Mouse (Mus musculus): ENCODE measurements around the gene Rgs3. TPM values are rescaled to one million over a fixed set of nuclear protein-coding genes. Genes with fewer than 3 reads are reported as not detected.
A peak's percentile ranks its signal among the peaks of the same experiment; 100 is the strongest.

Rgs3 gene
- polyA plus RNA-seq, 1 experiment from 2014 or later, result 31.3 TPM

DNA sequence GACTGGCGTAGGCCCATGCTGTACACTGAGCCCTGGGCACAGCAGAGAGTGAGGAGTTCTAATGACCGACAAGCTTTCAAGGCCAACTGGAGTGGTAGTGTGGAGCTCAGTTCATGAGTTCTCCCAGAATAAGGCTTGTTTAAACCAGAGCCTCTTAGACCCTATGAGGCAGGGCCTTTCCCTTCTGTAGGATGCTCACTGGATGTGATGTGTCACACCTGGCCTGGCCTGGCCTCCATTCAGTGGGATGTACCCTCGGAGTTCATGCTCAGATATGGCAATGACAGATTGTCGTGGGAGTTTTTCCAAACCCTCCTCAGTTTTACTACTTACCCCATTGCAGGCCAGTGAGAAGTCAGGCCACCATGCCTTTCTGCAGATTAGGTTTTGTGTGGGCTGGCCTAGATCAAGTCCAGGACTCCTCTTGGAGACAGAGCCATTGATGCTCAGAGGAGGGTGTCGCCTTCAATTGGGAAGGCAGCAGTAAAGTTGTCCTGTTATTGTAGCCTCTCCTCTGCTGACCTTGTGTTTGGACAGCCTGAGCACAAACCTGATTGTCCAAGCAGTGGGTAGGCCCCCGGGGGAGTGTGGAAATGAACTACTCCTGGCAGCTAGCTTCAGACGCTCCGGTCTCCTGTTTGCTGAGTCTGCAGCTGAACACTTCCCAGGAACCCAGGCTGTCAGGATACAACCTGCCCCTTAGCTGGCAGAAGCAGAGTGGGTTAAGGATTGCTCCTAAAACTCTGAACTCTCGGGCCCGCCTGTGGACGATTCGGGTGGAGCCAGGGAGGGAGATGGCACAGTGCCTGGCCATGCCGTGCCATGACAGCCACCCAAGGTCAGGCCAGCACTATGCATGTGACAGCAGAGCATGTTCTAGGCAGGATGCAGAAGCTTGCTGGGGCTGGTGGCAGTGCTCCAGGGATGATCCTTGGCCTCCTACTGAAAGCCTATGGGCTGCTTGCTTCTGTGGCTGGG, 109.7 kb downstream of the Rgs3 start:
- H3K4me2 ChIP-seq (replicated peaks; ENCODE audit: low read depth, low read length), result no peak overlapping the region
- H3K4me3 ChIP-seq (ENCODE audit: low read depth, low read length), result no peak overlapping the region
- H3K27me3 ChIP-seq (ENCODE audit: control insufficient read depth, insufficient read depth, low read length), result no peaks in the 10 kb centered on the region
- no peak overlapping the region for H3K9ac ChIP-seq (ENCODE audit: low read depth, low read length)
- peaks cover 2% of the 10 kb centered on the region; the same call in 1 of the 2 replicates for H3K4me1 ChIP-seq (replicated peaks; ENCODE audit: control insufficient read depth, insufficient read depth, low read length)
- 82% methylated on average over 13 of the region's 13 CpGs for WGBS
- DNase-seq (ENCODE audit: low spot score), result no peak
- ATAC-seq (ENCODE audit: low FRiP score), result no peak
- no peak overlapping the region for H3K27ac ChIP-seq (ENCODE audit: low read depth, low read length)
- no peaks in the 10 kb centered on the region for H3K9me3 ChIP-seq (ENCODE audit: control insufficient read depth, low read length)
- no peaks in the 10 kb centered on the region for H3K36me3 ChIP-seq (ENCODE audit: control insufficient read depth, insufficient read depth, low read length)

DNA sequence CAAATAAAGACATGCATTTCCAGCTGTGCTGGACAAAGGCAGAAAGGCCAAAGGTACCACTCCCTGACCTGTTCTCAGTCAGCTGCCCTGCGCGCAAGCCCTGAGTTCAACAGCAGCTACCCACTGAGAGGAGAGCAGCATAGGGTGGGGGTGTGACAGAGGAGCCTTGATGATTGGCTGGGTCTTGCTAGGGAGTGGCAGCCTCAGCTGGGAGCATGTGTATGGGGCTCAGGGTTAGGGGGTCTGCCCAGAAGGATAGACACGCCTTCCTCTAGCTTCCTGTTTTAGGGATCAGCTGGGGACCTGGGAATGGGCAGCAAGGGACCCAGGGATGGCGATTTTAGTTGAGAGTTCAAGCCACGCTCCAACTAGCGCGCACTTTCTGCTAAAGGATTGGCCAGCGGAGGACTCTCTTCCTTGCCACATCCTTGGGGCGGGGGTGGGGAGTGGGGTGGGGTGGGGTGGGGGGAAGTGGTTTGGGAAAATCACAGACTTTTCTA, 113.9 kb downstream of the Rgs3 start:
- ATAC-seq (ENCODE audit: low FRiP score) (peak; percentile 78), DNase-seq (ENCODE audit: low spot score) (peak; percentile 58)
- H3K4me3 ChIP-seq (ENCODE audit: low read depth, low read length), result peak overlapping the region; percentile 57
- H3K27ac ChIP-seq (ENCODE audit: low read depth, low read length), result peak overlapping the region; percentile 30; the same call in 1 of the 2 replicates
- no peaks in the 10 kb centered on the region for H3K36me3 ChIP-seq (ENCODE audit: control insufficient read depth, insufficient read depth, low read length)
- H3K4me1 ChIP-seq (replicated peaks; ENCODE audit: control insufficient read depth, insufficient read depth, low read length), result peaks cover 13% of the 10 kb centered on the region
- no peaks in the 10 kb centered on the region for H3K9me3 ChIP-seq (ENCODE audit: control insufficient read depth, low read length)
- WGBS, result 3% methylated on average over 9 of the region's 9 CpGs
- H3K4me2 ChIP-seq (replicated peaks; ENCODE audit: low read depth, low read length), result peak overlapping the region; percentile 64
- H3K9ac ChIP-seq (ENCODE audit: low read depth, low read length), result peak overlapping the region; percentile 77; the same call in 1 of the 2 replicates
- no peaks in the 10 kb centered on the region for H3K27me3 ChIP-seq (ENCODE audit: control insufficient read depth, insufficient read depth, low read length)

DNA sequence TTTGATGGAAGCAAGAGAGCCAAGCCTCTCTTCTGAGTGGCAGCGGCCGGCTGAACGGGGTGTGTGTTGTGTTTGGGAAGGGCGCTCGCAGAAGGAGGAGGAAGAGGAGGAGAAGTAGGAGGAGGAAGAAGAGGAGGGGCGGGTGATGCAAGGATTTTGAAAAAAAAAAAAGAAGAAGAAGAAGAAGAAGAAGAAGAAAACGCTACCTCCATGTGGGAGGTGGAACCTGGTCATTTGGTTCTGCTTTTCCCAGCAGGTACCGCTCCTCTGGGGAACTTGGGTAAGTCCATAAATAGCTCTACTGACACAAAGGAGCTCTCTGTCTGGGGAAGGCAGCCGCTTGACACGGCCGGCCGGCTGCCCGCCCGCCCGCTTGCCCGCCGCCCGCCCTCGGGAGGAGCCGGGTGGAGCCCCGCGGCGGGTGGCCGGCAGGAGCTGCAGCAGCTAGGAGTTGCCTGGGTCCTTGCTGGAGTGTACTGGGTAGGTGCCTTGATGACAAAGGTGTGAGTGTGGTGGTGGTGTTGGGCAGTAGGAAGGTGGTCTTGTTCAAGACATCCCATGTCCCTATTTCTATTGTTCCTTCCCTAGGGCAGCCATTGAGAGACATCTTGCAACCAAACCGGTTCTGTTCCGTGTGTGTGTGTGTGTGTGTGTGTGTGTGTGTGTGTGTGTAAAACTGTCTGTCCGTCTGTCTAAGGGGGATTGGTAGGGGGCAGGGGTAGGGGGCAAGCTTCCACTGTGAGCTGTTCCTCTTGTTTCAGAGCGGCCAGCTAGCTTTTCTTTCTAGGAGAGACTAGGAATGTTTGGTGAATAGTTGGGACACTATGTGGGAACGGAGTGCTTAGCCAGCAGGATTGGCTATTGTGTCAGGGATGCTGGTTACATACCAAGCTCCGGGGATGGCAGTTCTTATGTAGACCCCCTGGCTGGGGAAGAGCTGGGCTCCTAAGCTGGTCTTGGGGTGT, 114.7 kb downstream of the Rgs3 start:
- Histone ChIP-seq H3K9me3 (ENCODE audit: control insufficient read depth, low read length) (no peaks in the 10 kb centered on the region), H3K9ac (ENCODE audit: low read depth, low read length) (peak overlapping the region; percentile 77), H3K4me1 (replicated peaks; ENCODE audit: control insufficient read depth, insufficient read depth, low read length) (peaks cover 13% of the 10 kb centered on the region), H3K36me3 (ENCODE audit: control insufficient read depth, insufficient read depth, low read length) (no peaks in the 10 kb centered on the region), H3K27ac (ENCODE audit: low read depth, low read length) (peak overlapping the region; percentile 51), H3K27me3 (ENCODE audit: control insufficient read depth, insufficient read depth, low read length) (no peaks in the 10 kb centered on the region), H3K4me2 (replicated peaks; ENCODE audit: low read depth, low read length) (peak overlapping the region; percentile 64), H3K4me3 (ENCODE audit: low read depth, low read length) (peak overlapping the region; percentile 57)
- DNase-seq (ENCODE audit: low spot score), result peak; percentile 70
- 2% methylated on average over 29 of the region's 30 CpGs for WGBS
- peak; percentile 59 for ATAC-seq (ENCODE audit: low FRiP score)

DNA sequence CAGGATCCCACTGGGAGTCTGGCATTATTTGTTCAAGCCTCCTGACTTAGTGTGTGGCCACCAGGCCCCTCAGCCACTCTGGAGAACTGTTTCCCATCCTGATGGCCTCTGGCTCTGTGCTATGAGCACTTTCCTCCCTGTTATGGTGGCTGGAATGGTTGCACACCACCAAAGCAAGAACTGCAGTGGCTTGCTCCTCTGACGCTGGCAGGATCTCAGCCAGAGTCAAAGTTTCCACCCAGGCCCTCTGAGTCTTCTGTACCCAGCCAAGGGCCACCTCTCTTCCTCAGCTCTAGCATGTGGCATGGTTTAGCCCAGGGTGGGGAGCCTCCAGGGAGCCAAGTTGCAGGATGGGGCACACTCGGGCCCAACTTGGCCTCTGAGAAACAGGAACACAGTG, 115.7 kb downstream of the Rgs3 start:
- Histone ChIP-seq H3K36me3 (ENCODE audit: control insufficient read depth, insufficient read depth, low read length) (no peaks in the 10 kb centered on the region), H3K4me1 (replicated peaks; ENCODE audit: control insufficient read depth, insufficient read depth, low read length) (peaks cover 13% of the 10 kb centered on the region), H3K9me3 (ENCODE audit: control insufficient read depth, low read length) (no peaks in the 10 kb centered on the region), H3K9ac (ENCODE audit: low read depth, low read length) (peak overlapping the region; percentile 77), H3K4me2 (replicated peaks; ENCODE audit: low read depth, low read length) (peak overlapping the region; percentile 64), H3K27me3 (ENCODE audit: control insufficient read depth, insufficient read depth, low read length) (no peaks in the 10 kb centered on the region), H3K4me3 (ENCODE audit: low read depth, low read length) (peak overlapping the region; percentile 57), H3K27ac (ENCODE audit: low read depth, low read length) (no peak overlapping the region)
- no peak for ATAC-seq (ENCODE audit: low FRiP score)
- DNase-seq (ENCODE audit: low spot score), result peak; percentile 23
- 80% methylated on average over 2 of the region's 2 CpGs for WGBS

DNA sequence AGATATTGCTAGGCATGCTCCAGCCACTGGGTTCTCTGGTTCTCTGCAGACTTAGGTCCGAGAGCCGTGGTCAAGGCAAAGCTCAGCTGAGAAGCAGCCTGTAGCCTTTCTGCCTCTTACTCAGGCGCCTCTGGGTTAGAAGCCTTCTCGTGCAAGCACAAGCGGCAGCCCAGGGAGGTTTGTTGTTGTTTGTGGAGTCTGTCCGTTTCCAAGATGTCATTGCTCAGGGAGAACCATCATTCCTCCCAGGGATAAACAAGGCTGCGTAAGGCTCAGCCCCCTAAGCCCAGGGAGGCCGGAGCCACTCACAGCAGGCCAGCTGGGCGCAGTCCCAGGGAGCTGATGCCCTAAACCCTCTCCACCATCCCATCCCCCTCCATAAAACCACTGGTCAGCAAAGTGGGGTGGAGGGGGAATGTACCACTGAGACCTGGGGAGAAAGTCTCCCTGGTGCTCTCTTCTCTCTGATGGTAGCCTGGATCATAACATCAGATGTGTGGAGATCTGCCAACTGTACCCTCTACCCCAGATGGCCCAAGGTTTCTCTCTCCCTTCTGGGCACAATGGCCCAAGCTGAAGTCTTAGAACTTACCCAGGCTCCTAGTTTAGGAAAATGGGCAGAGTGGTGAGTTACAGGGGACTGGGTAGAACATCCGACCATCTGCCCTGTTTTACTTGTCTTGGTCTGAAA, 117.5 kb downstream of the Rgs3 start:
- ATAC-seq (ENCODE audit: low FRiP score), result no peak
- 52% methylated on average over 10 of the region's 10 CpGs for WGBS
- H3K4me2 ChIP-seq (replicated peaks; ENCODE audit: low read depth, low read length), result peak overlapping the region; percentile 1; the same call in 1 of the 2 replicates
- DNase-seq (ENCODE audit: low spot score), result no peak
- peaks cover 13% of the 10 kb centered on the region for H3K4me1 ChIP-seq (replicated peaks; ENCODE audit: control insufficient read depth, insufficient read depth, low read length)
- H3K9ac ChIP-seq (ENCODE audit: low read depth, low read length), result no peak overlapping the region; the same call in 1 of the 2 replicates
- no peaks in the 10 kb centered on the region for H3K27me3 ChIP-seq (ENCODE audit: control insufficient read depth, insufficient read depth, low read length)
- no peak overlapping the region for H3K27ac ChIP-seq (ENCODE audit: low read depth, low read length)
- no peaks in the 10 kb centered on the region for H3K9me3 ChIP-seq (ENCODE audit: control insufficient read depth, low read length)
- H3K4me3 ChIP-seq (ENCODE audit: low read depth, low read length), result no peak overlapping the region
- no peaks in the 10 kb centered on the region for H3K36me3 ChIP-seq (ENCODE audit: control insufficient read depth, insufficient read depth, low read length)

DNA sequence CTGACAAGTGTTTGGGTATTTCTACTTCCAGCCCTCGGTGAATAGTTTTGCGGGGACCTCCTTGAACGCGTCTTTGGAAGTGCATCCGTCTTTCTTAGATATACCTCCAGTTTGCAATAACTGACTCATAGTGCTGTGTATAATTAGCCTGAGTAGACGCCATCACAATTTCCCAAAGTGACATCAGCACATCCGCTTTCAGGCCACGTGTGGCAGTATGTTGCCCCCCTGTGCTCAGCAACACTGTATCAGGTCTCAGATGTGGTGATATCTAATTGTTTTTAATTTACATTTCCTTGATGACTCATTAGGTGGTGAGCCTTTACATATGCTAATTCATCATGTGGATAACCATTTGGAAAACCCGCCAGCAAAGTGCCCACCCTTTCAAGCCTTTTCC, 119.5 kb downstream of the Rgs3 start:
- no peaks in the 10 kb centered on the region for H3K9me3 ChIP-seq (ENCODE audit: control insufficient read depth, low read length)
- no peak for DNase-seq (ENCODE audit: low spot score)
- H3K4me1 ChIP-seq (replicated peaks; ENCODE audit: control insufficient read depth, insufficient read depth, low read length), result peaks cover 10% of the 10 kb centered on the region
- H3K36me3 ChIP-seq (ENCODE audit: control insufficient read depth, insufficient read depth, low read length), result no peaks in the 10 kb centered on the region
- H3K27ac ChIP-seq (ENCODE audit: low read depth, low read length), result no peak overlapping the region
- H3K27me3 ChIP-seq (ENCODE audit: control insufficient read depth, insufficient read depth, low read length), result no peaks in the 10 kb centered on the region
- ATAC-seq (ENCODE audit: low FRiP score), result no peak
- WGBS, result 85% methylated on average over 9 of the region's 9 CpGs
- no peak overlapping the region for H3K9ac ChIP-seq (ENCODE audit: low read depth, low read length)
- no peak overlapping the region for H3K4me3 ChIP-seq (ENCODE audit: low read depth, low read length)
- H3K4me2 ChIP-seq (replicated peaks; ENCODE audit: low read depth, low read length), result no peak overlapping the region

DNA sequence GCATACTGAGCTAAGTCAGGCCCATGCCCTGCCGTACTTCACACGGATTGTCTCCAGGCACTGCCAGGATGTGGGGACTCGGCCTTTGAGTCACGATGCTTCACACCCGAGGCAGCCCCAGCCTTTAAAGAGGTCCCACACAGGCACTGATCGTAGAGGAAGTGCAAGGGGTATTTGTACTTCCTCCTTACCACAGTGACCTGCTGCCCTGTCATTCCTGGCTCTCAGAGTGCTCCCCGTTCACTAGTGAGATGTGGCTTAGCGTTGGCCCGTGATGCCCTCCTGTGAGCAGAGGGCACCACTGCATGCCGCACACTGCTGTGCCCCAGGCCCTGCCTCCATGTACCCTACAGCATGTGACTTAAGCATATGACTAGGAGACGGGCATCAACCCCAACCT, 121.8 kb downstream of the Rgs3 start:
- Histone ChIP-seq H3K27me3 (ENCODE audit: control insufficient read depth, insufficient read depth, low read length) (no peaks in the 10 kb centered on the region), H3K4me3 (ENCODE audit: low read depth, low read length) (no peak overlapping the region), H3K4me2 (replicated peaks; ENCODE audit: low read depth, low read length) (no peak overlapping the region), H3K9me3 (ENCODE audit: control insufficient read depth, low read length) (no peaks in the 10 kb centered on the region), H3K4me1 (replicated peaks; ENCODE audit: control insufficient read depth, insufficient read depth, low read length) (peaks cover 4% of the 10 kb centered on the region; the same call in 1 of the 2 replicates), H3K36me3 (ENCODE audit: control insufficient read depth, insufficient read depth, low read length) (no peaks in the 10 kb centered on the region), H3K27ac (ENCODE audit: low read depth, low read length) (no peak overlapping the region), H3K9ac (ENCODE audit: low read depth, low read length) (no peak overlapping the region)
- 85% methylated on average over 11 of the region's 11 CpGs for WGBS
- DNase-seq (ENCODE audit: low spot score), result no peak
- no peak for ATAC-seq (ENCODE audit: low FRiP score)

DNA sequence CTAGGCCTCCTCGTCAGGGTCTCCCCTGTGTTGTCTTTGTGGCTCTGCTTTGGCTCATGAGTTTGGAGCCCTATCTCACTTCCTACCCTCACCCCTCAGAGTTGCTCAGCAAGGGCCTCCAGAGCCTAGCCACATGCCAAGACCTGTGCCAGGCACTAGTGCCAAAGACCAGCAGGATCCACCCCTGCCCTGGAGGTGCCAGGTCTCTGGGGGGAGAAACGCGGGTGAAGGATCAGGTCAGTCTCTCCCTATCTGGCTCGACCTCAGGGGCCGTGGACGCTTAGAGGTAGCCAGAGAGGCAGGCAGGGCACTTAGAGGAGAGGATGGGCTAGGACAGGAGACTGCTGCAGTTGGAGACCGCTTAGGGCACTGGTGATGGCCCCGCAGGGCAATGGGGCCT, 122.7 kb downstream of the Rgs3 start:
- H3K4me2 ChIP-seq (replicated peaks; ENCODE audit: low read depth, low read length), result no peak overlapping the region
- H3K4me1 ChIP-seq (replicated peaks; ENCODE audit: control insufficient read depth, insufficient read depth, low read length), result no peaks in the 10 kb centered on the region
- no peaks in the 10 kb centered on the region for H3K36me3 ChIP-seq (ENCODE audit: control insufficient read depth, insufficient read depth, low read length)
- H3K9me3 ChIP-seq (ENCODE audit: control insufficient read depth, low read length), result no peaks in the 10 kb centered on the region
- DNase-seq (ENCODE audit: low spot score), result no peak
- no peak for ATAC-seq (ENCODE audit: low FRiP score)
- no peaks in the 10 kb centered on the region for H3K27me3 ChIP-seq (ENCODE audit: control insufficient read depth, insufficient read depth, low read length)
- H3K9ac ChIP-seq (ENCODE audit: low read depth, low read length), result no peak overlapping the region
- H3K27ac ChIP-seq (ENCODE audit: low read depth, low read length), result no peak overlapping the region
- H3K4me3 ChIP-seq (ENCODE audit: low read depth, low read length), result no peak overlapping the region
- WGBS, result 86% methylated on average over 8 of the region's 8 CpGs
